Mouse (Mus musculus): ENCODE measurements around the gene Pnkp.

DNA sequence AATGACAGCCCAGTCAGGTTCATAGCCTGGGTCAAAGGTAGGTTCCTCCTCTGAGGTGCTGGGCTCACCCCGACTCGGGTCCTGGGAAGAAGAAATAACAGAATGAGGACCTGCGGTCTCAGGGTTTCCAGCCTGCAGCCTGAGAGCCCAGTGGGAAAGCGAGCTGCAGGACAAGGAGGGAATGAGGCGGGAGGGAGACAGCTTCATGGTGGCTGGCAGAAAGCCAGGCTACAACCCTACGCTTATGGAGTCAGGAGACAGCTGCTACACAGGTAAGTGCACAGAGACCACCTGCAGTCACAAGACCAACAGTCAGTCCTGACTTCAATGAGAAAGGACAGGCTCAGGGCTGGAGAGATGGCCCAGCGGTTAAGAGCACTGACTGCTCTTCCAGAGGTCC lies 10.1 kb upstream of the Pnkp start:
- no peak for TF ChIP-seq POLR2A (IDR thresholded peaks at IDR 0.05; ENCODE audit: extremely low read depth, insufficient read depth, low read length)
- TF ChIP-seq CTCF (IDR thresholded peaks at IDR 0.05; ENCODE audit: low read depth, low read length): no peak
